Mouse (Mus musculus) ES-E14 (cell line): Measurements from ENCODE around the gene Ncan.

Experiments used
- CHD2 ChIP-seq: IDR thresholded peaks from 2 replicates; pipeline ENCODE4 v1.6.1; 2014; ENCODE audit warnings: mild to moderate bottlenecking, low read depth, low read length, inconsistent platforms
- HCFC1 ChIP-seq: IDR thresholded peaks from 2 replicates; pipeline ENCODE4 v1.6.1; 2012; ENCODE audit warnings: low read length, inconsistent platforms, borderline replicate concordance; ENCODE audit not compliant: insufficient read depth
- MAFK ChIP-seq: IDR thresholded peaks from 2 replicates; pipeline ENCODE4 v1.6.1; 2014; ENCODE audit warnings: mild to moderate bottlenecking, low read depth, low read length, inconsistent platforms; ENCODE audit not compliant: insufficient read depth
- ZC3H11A ChIP-seq: IDR thresholded peaks from 2 replicates; pipeline ENCODE4 v1.6.1; 2012; ENCODE audit warnings: low read depth, mild to moderate bottlenecking, inconsistent platforms, low read length, borderline replicate concordance
- ZNF384 ChIP-seq: IDR thresholded peaks from 2 replicates; pipeline ENCODE4 v1.6.1; 2012; ENCODE audit warnings: low read depth, low read length, inconsistent platforms

GRCm38 (mm10) chr8:70043996-70044395 lies 76.7 kb downstream of the Ncan start:
- no peak for TF ChIP-seq MAFK
- no peak for TF ChIP-seq CHD2
- no peak for TF ChIP-seq ZNF384
- TF ChIP-seq ZC3H11A: no peak
- TF ChIP-seq HCFC1: no peak
